Mouse (Mus musculus) bone marrow, adult 2 months (tissue): ENCODE measurements around the gene Fgfr2.

Experiments
- CTCF ChIP-seq: fragments of 200-500 bp; IDR thresholded peaks from 2 replicates; pipeline ENCODE4 v1.5.1; 2011; ENCODE audit warnings: low read length, control low read depth; ENCODE audit not compliant: control insufficient read depth, insufficient read depth
- POLR2A ChIP-seq: fragments of 200-500 bp; IDR thresholded peaks from 2 replicates; pipeline ENCODE4 v1.6.1; 2011; ENCODE audit warnings: low read depth, mild to moderate bottlenecking, control low read depth, low read length, borderline replicate concordance; ENCODE audit not compliant: control insufficient read depth

- TF ChIP-seq POLR2A = no peak
- no peak for TF ChIP-seq CTCF
Measured at GRCm38 (mm10) chr7:132781850-132782249, 341.3 kb downstream of the Fgfr2 start.
